Mouse (Mus musculus) CH12.LX (cell line): ENCODE results near the gene Sar1a. TPM values are rescaled to one million over a fixed set of nuclear protein-coding genes. Genes with fewer than 3 reads are reported as not detected.

Experiments used
- DNase-seq: peaks from one replicate; pipeline ENCODE4 v3.0.0-alpha.2; 2013; ENCODE audit errors: extremely low read depth
- H3K27ac ChIP-seq: 2 replicates; pipeline ENCODE4 v1.5.1; 2012; ENCODE audit warnings: low read depth, mild to moderate bottlenecking, control low read depth, moderate library complexity; ENCODE audit not compliant: insufficient read depth
- H3K27me3 ChIP-seq: replicated peaks from 2 replicates; pipeline ENCODE3; 2012; ENCODE audit warnings: inconsistent platforms
- H3K36me3 ChIP-seq, 2 experiments: replicated peaks in 1 of 2; 2 replicates each; pipeline versions ENCODE3 to v1.6.1; 2012; ENCODE audit warnings: inconsistent platforms in 1 of 2, low read length in 1 of 2, mild to moderate bottlenecking in 1 of 2, mixed read lengths in 1 of 2, moderate library complexity in 1 of 2; ENCODE audit not compliant: control insufficient read depth in 1 of 2, insufficient read depth in 1 of 2
- H3K4me1 ChIP-seq, 2 experiments: 2 replicates each; pipeline ENCODE4 v1.6.1; 2012; ENCODE audit warnings: inconsistent platforms in 1 of 2, moderate library complexity in 1 of 2; ENCODE audit not compliant: insufficient read depth in 2 of 2, control insufficient read depth in 1 of 2
- H3K4me2 ChIP-seq: 2 replicates; pipeline ENCODE4 v1.6.1; 2012; ENCODE audit warnings: low read depth, mild to moderate bottlenecking, control low read depth; ENCODE audit not compliant: poor library complexity, insufficient read depth, severe bottlenecking
- H3K4me3 ChIP-seq, 3 experiments: fragments of 150-350 bp in 1 of 3; sonication (generic) in 1 of 3; replicated peaks in 1 of 3; 2 replicates each; pipeline versions ENCODE3 to v1.5.1; 2011 to 2012; ENCODE audit warnings: low read depth in 2 of 3, low read length in 2 of 3, mild to moderate bottlenecking in 2 of 3, moderate library complexity in 2 of 3, control low read depth in 1 of 3, improper control_type of control experiment in 1 of 3, inconsistent platforms in 1 of 3, mixed read lengths in 1 of 3; ENCODE audit not compliant: poor library complexity in 1 of 3
- H3K79me2 ChIP-seq: replicated peaks from 2 replicates; pipeline ENCODE4 v1.6.1; 2012; ENCODE audit warnings: mild to moderate bottlenecking, moderate library complexity; ENCODE audit not compliant: control insufficient read depth, poor library complexity, insufficient read depth, severe bottlenecking; ENCODE audit errors: extremely low read depth
- H3K9ac ChIP-seq: 2 replicates; pipeline ENCODE4 v1.6.1; 2012; ENCODE audit warnings: low read depth, mild to moderate bottlenecking, control low read depth, moderate library complexity; ENCODE audit not compliant: insufficient read depth
- H3K9me3 ChIP-seq: replicated peaks from 2 replicates; pipeline ENCODE3; 2012; ENCODE audit warnings: low read length, inconsistent platforms, mixed read lengths
- BHLHE40 ChIP-seq: IDR thresholded peaks from 2 replicates; pipeline ENCODE4 v1.6.1; 2011; ENCODE audit warnings: mild to moderate bottlenecking, low read depth, low read length, improper control_type of control experiment
- CHD1 ChIP-seq: IDR thresholded peaks from 2 replicates; pipeline ENCODE4 v1.6.1; 2012; ENCODE audit warnings: low read depth, low read length, improper control_type of control experiment, inconsistent platforms
- CHD2 ChIP-seq: IDR thresholded peaks from 2 replicates; pipeline ENCODE4 v1.6.1; 2011; ENCODE audit warnings: low read length, improper control_type of control experiment
- CTCF ChIP-seq, 2 experiments: IDR thresholded peaks in 1 of 2; conservative IDR thresholded peaks in 1 of 2; 2 replicates each; pipeline ENCODE4 v1.5.1; 2011 to 2012; ENCODE audit warnings: low read depth in 2 of 2, low read length in 2 of 2, improper control_type of control experiment in 1 of 2, inconsistent platforms in 1 of 2, mild to moderate bottlenecking in 1 of 2, moderate library complexity in 1 of 2
- GABPA ChIP-seq: IDR thresholded peaks from 2 replicates; pipeline ENCODE4 v1.6.1; 2012; ENCODE audit warnings: low read depth, low read length, improper control_type of control experiment, inconsistent platforms; ENCODE audit not compliant: insufficient replicate concordance
- IRF4 ChIP-seq: IDR thresholded peaks from 2 replicates; pipeline ENCODE4 v1.6.1; 2014; ENCODE audit warnings: low read depth, mild to moderate bottlenecking, inconsistent platforms, low read length, improper control_type of control experiment
- JUN ChIP-seq: IDR thresholded peaks from 2 replicates; pipeline ENCODE4 v1.6.1; 2011; ENCODE audit warnings: low read depth, mild to moderate bottlenecking, low read length, improper control_type of control experiment, moderate library complexity; ENCODE audit not compliant: insufficient read depth
- JUND ChIP-seq: conservative IDR thresholded peaks from 2 replicates; pipeline ENCODE4 v1.6.1; 2011; ENCODE audit warnings: low read depth, low read length, improper control_type of control experiment
- KAT2A ChIP-seq: IDR thresholded peaks from 2 replicates; pipeline ENCODE4 v1.6.1; 2012; ENCODE audit warnings: low read length, improper control_type of control experiment, inconsistent platforms; ENCODE audit not compliant: insufficient replicate concordance
- MAFK ChIP-seq: IDR thresholded peaks from 2 replicates; pipeline ENCODE4 v1.6.1; 2011; ENCODE audit warnings: low read length, improper control_type of control experiment; ENCODE audit not compliant: insufficient replicate concordance
- MAX ChIP-seq: IDR thresholded peaks from 2 replicates; pipeline ENCODE4 v1.6.1; 2011; ENCODE audit warnings: low read length, improper control_type of control experiment
- MAZ ChIP-seq: IDR thresholded peaks from 2 replicates; pipeline ENCODE4 v1.6.1; 2012; ENCODE audit warnings: low read depth, mild to moderate bottlenecking, inconsistent platforms, low read length, improper control_type of control experiment, moderate library complexity
- MEF2A ChIP-seq: IDR thresholded peaks from 2 replicates; pipeline ENCODE4 v1.6.1; 2014; ENCODE audit warnings: low read depth, mild to moderate bottlenecking, inconsistent platforms, low read length, improper control_type of control experiment, borderline replicate concordance
- MXI1 ChIP-seq: IDR thresholded peaks from 2 replicates; pipeline ENCODE4 v1.6.1; 2011; ENCODE audit warnings: mild to moderate bottlenecking, low read depth, low read length, improper control_type of control experiment
- NELFE ChIP-seq: IDR thresholded peaks from 2 replicates; pipeline ENCODE4 v1.6.1; 2011; ENCODE audit warnings: low read depth, low read length, improper control_type of control experiment
- NRF1 ChIP-seq: IDR thresholded peaks from 2 replicates; pipeline ENCODE4 v1.6.1; 2014; ENCODE audit warnings: low read depth, mild to moderate bottlenecking, inconsistent platforms, low read length, improper control_type of control experiment, moderate library complexity
- PAX5 ChIP-seq: IDR thresholded peaks from 2 replicates; pipeline ENCODE4 v1.6.1; 2012; ENCODE audit warnings: low read length, inconsistent platforms, mixed read lengths
- POLR2A ChIP-seq: IDR thresholded peaks from 2 replicates; pipeline ENCODE4 v1.6.1; 2011; ENCODE audit warnings: low read depth, mild to moderate bottlenecking, improper control_type of control experiment, low read length
- POLR2AphosphoS2 ChIP-seq: IDR thresholded peaks from 2 replicates; pipeline ENCODE4 v1.6.1; 2011; ENCODE audit warnings: low read depth, low read length, improper control_type of control experiment
- RAD21 ChIP-seq: IDR thresholded peaks from 2 replicates; pipeline ENCODE4 v1.6.1; 2011; ENCODE audit warnings: low read depth, mild to moderate bottlenecking, low read length, improper control_type of control experiment, moderate library complexity
- RCOR1 ChIP-seq: conservative IDR thresholded peaks from 2 replicates; pipeline ENCODE4 v1.6.1; 2012; ENCODE audit warnings: low read depth, mild to moderate bottlenecking, inconsistent platforms, low read length, improper control_type of control experiment
- SIN3A ChIP-seq: IDR thresholded peaks from 2 replicates; pipeline ENCODE4 v1.6.1; 2012; ENCODE audit warnings: low read length, improper control_type of control experiment, inconsistent platforms
- TCF12 ChIP-seq: IDR thresholded peaks from 2 replicates; pipeline ENCODE4 v1.6.1; 2014; ENCODE audit warnings: low read depth, mild to moderate bottlenecking, inconsistent platforms, low read length, improper control_type of control experiment
- USF1 ChIP-seq: IDR thresholded peaks from 2 replicates; pipeline ENCODE4 v1.6.1; 2014; ENCODE audit warnings: low read depth, mild to moderate bottlenecking, inconsistent platforms, low read length, improper control_type of control experiment
- USF2 ChIP-seq: conservative IDR thresholded peaks from 2 replicates; pipeline ENCODE4 v1.6.1; 2011; ENCODE audit warnings: low read depth, low read length, improper control_type of control experiment
- ZC3H11A ChIP-seq: IDR thresholded peaks from 2 replicates; pipeline ENCODE4 v1.6.1; 2012; ENCODE audit warnings: low read depth, mild to moderate bottlenecking, inconsistent platforms, low read length, improper control_type of control experiment
- ZKSCAN1 ChIP-seq: IDR thresholded peaks from 2 replicates; pipeline ENCODE4 v1.6.1; 2012; ENCODE audit warnings: low read depth, inconsistent platforms, low read length, improper control_type of control experiment, borderline replicate concordance
- ZMIZ1 ChIP-seq: IDR thresholded peaks from 2 replicates; pipeline ENCODE4 v1.6.1; 2012; ENCODE audit warnings: low read depth, mild to moderate bottlenecking, inconsistent platforms, low read length, improper control_type of control experiment
- ZNF384 ChIP-seq: IDR thresholded peaks from 2 replicates; pipeline ENCODE4 v1.6.1; 2012; ENCODE audit warnings: low read depth, low read length, improper control_type of control experiment, inconsistent platforms
- dilution Hi-C: fragments of 300-500 bp; cut with MboI; formaldehyde crosslinking; loops from 2 replicates; pipeline ENCODE4 v1.14.3; 2020; ENCODE audit warnings: low sequenced_read_pairs; ENCODE audit not compliant: extremely low pct_unique_long_range_greater_than_20kb, extremely low pct_ligation_motif_present
- in situ Hi-C: fragments of 300-500 bp; cut with MboI; formaldehyde crosslinking; loops from 3 replicates; pipeline ENCODE4 v1.14.3; 2019; ENCODE audit warnings: low sequenced_read_pairs, low pct_ligation_motif_present, low pct_unique_long_range_greater_than_20kb, mixed read lengths
- polyA plus RNA-seq: library from polyadenylated mRNA; unstranded; fragments of >175 nt; gene quantifications from 2 replicates; pipeline ENCODE4 v1.2.1, GENCODE M21; 2012; ENCODE audit warnings: low read depth; ENCODE audit not compliant: insufficient read length
- total RNA-seq, 2 experiments: library from RNA; depleted of rRNA; stranded (reverse); fragments of 300-350 nt in 1 of 2; fragments of >200 nt in 1 of 2; gene quantifications; 2 replicates each; pipeline ENCODE4 v1.2.3; 2012 to 2014

Gene Sar1a
- total and polyA plus RNA-seq, 3 experiments = 97.1 to 184 (median 166) TPM

DNA sequence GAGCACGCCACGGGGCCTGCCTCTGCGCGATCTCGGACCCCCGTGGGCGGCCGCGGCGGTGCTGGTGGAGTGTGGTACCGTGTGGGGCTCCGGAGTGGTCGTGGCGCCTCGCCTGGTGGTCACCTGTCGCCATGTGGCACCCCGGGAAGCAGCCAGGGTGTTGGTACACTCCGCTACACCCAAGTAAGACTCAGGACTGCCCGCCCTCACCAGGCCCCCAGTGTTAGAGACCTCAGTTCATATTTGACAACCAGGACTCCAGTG lies 16.4 kb downstream of the Sar1a start:
- H3K4me3 ChIP-seq = peak overlapping the region; percentile 74 to 96 (median 96)
- no peaks in the 10 kb centered on the region for H3K9me3 ChIP-seq
- in situ Hi-C loops = no loop called here
- peak overlapping the region; percentile 65 for H3K9ac ChIP-seq
- TF ChIP-seq MXI1 (no peak), IRF4 (no peak), MAFK (no peak), MAX (no peak), KAT2A (no peak), GABPA (no peak), NRF1 (no peak), USF2 (no peak), PAX5 (no peak), RCOR1 (no peak), BHLHE40 (no peak), ZC3H11A (no peak), MEF2A (no peak), USF1 (no peak), MAZ (no peak), TCF12 (no peak), CHD1 (no peak), NELFE (no peak), JUN (no peak), RAD21 (no peak)
- H3K79me2 ChIP-seq = no peaks in the 10 kb centered on the region
- no peak for DNase-seq
- H3K27ac ChIP-seq = no peak overlapping the region
- H3K4me2 ChIP-seq = peak overlapping the region; percentile 80
- H3K27me3 ChIP-seq = no peaks in the 10 kb centered on the region
- H3K36me3 ChIP-seq = peaks cover 9 to 61% of the 10 kb centered on the region in 2 experiments
- dilution Hi-C loops = no loop called here
- H3K4me1 ChIP-seq = peaks cover 5 to 16% of the 10 kb centered on the region in 2 experiments; a peak in 3 of 4 replicates

DNA sequence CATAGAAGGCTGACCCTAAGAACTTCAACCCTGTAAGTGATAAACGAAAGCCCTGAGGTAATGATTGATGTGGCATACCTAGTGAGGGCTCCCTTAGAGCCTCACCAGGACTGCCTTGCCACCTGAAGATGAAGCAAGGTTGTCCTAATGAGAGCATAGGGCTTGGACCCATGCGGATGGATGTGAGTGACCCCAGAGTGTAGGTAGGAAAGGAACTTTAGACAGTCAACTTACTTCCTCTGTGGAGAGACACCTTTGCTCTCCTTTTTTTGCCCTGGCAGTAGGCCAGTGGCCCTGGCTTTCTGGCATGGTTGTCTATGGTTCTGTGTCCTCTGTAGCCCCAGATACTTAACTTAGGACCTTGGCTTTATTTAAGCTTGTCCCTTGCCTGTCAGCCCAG lies 16.9 kb downstream of the Sar1a start:
- dilution Hi-C loops = no loop called here
- Histone ChIP-seq H3K36me3 (peaks cover 8 to 61% of the 10 kb centered on the region in 2 experiments), H3K4me3 (peak overlapping the region in 2 of 3 experiments; percentile 74 to 96)

More for the DNA sequence above, 16.9 kb downstream of the Sar1a start:
- TF ChIP-seq ZKSCAN1 (no peak), POLR2AphosphoS2 (no peak), ZNF384 (no peak), JUND (no peak), CHD2 (no peak), POLR2A (no peak), ZMIZ1 (no peak), KAT2A (no peak), TCF12 (no peak), SIN3A (no peak), PAX5 (no peak), BHLHE40 (no peak), CTCF (conservative IDR thresholded peaks at IDR 0.05 in 1 of 2, IDR thresholded peaks at IDR 0.05 in 1 of 2; ENCODE audit: low read depth in 2 of 2, low read length in 2 of 2) (no peak), MAFK (no peak)
- no peaks in the 10 kb centered on the region for H3K9me3 ChIP-seq
- H3K27me3 ChIP-seq = no peaks in the 10 kb centered on the region
- peak overlapping the region; percentile 19; the same call in 1 of the 2 replicates for H3K4me2 ChIP-seq
- no peaks in the 10 kb centered on the region for H3K79me2 ChIP-seq
- in situ Hi-C loops = no loop called here
- H3K27ac ChIP-seq = no peak overlapping the region
- DNase-seq = no peak
- H3K4me1 ChIP-seq = peaks cover 5 to 16% of the 10 kb centered on the region in 2 experiments; a peak in 3 of 4 replicates
- no peak overlapping the region for H3K9ac ChIP-seq
